Mouse (Mus musculus) bone marrow macrophage, adult 2 months (primary cell): ENCODE measurements around the gene Sytl3.

Experiments
- CTCF ChIP-seq: IDR thresholded peaks from 2 replicates; pipeline ENCODE4 v1.5.1; 2012; ENCODE audit warnings: low read depth, mild to moderate bottlenecking, low read length, moderate library complexity
- POLR2A ChIP-seq: IDR thresholded peaks from 2 replicates; pipeline ENCODE4 v1.6.1; 2012; ENCODE audit warnings: mild to moderate bottlenecking, low read depth, low read length, borderline replicate concordance

- TF ChIP-seq CTCF (no peak), POLR2A (no peak)
These were observed 110.7 kb downstream of the Sytl3 start for GRCm38 (mm10) chr17:6769602-6770001.
